Comparison of ENCODE assay signal across 16 mouse cellular contexts in genomic region chr4:84011941-84012340, GRCm38 (mm10).
"Had no signal": no experiment of that assay in that cellular context is flagged by ENCODE, and none has a peak within 500 bp of the region (broad histone marks: within the 10 kb centered on the region; RNA-seq: fewer than 3 reads in every experiment).

No protein-coding gene starts in this region.

- H3K27ac ChIP-seq: neural tube, embryonic 12.5 days; neural tube, embryonic 13.5 days; stomach, embryonic 15.5 days; stomach, postnatal 0 days had no signal

- H3K4me1 ChIP-seq: neural tube, embryonic 13.5 days; stomach, embryonic 15.5 days had no signal

- H3K9ac ChIP-seq: neural tube, embryonic 12.5 days; neural tube, embryonic 13.5 days; stomach, embryonic 15.5 days had no signal

- H3K36me3 ChIP-seq: neural tube, embryonic 12.5 days; neural tube, embryonic 13.5 days; stomach, embryonic 15.5 days had no signal

- H3K9me3 ChIP-seq: neural tube, embryonic 12.5 days; neural tube, embryonic 13.5 days; stomach, embryonic 15.5 days had no signal

- H3K4me3 ChIP-seq: neural tube, embryonic 12.5 days; neural tube, embryonic 13.5 days; stomach, embryonic 15.5 days had no signal

- H3K4me2 ChIP-seq: neural tube, embryonic 12.5 days; neural tube, embryonic 13.5 days; stomach, embryonic 15.5 days had no signal

- H3K27me3 ChIP-seq: neural tube, embryonic 12.5 days; neural tube, embryonic 13.5 days; stomach, embryonic 15.5 days had no signal

- DNase-seq: retina, postnatal 1 day; right cerebral cortex, adult 18-20 months; right cerebral cortex, postnatal 14 days; right cerebral cortex, postnatal 25 days; right cerebral cortex, postnatal 4 days; spleen, adult 18-20 months; thymus, adult 18-20 months; thymus, adult 2 months; thymus, postnatal 14 days; thymus, postnatal 25 days; thymus, postnatal 36 days; thymus, postnatal 4 days had no signal
